Mouse (Mus musculus) spleen, adult 2 months (tissue): Measurements from ENCODE around the gene Padi2. TPM values are rescaled to one million over a fixed set of nuclear protein-coding genes. Genes with fewer than 3 reads are reported as not detected.
A peak's percentile ranks its signal among the peaks of the same experiment; 100 is the strongest.

ENCODE experiments used
- DNase-seq, 2 experiments: peaks; one replicate each; pipeline versions ENCODE4 v3.0.0 to v3.0.0-alpha.2; 2012 to 2021; ENCODE audit warnings: low spot score in 2 of 2, low read depth in 1 of 2
- H3K27ac ChIP-seq: fragments of 200-500 bp; 2 replicates; pipeline ENCODE4 v1.5.1; 2012; ENCODE audit warnings: low read length, inconsistent platforms; ENCODE audit not compliant: insufficient read depth
- H3K27me3 ChIP-seq: fragments of 200-500 bp; 2 replicates; pipeline ENCODE4 v1.6.1; 2012; ENCODE audit warnings: mild to moderate bottlenecking, moderate library complexity, low read length, inconsistent platforms; ENCODE audit not compliant: control insufficient read depth, insufficient read depth
- H3K36me3 ChIP-seq: fragments of 200-500 bp; 2 replicates; pipeline ENCODE4 v1.6.1; 2012; ENCODE audit warnings: mild to moderate bottlenecking, low read length, inconsistent platforms; ENCODE audit not compliant: control insufficient read depth, insufficient read depth
- H3K4me1 ChIP-seq: fragments of 200-500 bp; 2 replicates; pipeline ENCODE4 v1.6.1; 2011; ENCODE audit warnings: inconsistent platforms; ENCODE audit not compliant: control insufficient read depth, insufficient read depth, insufficient read length
- H3K4me3 ChIP-seq: fragments of 200-500 bp; 2 replicates; pipeline ENCODE4 v1.5.1; 2011; ENCODE audit warnings: mild to moderate bottlenecking, inconsistent platforms; ENCODE audit not compliant: insufficient read depth, insufficient read length; ENCODE audit errors: extremely low read depth
- CTCF ChIP-seq: fragments of 200-500 bp; IDR thresholded peaks from 2 replicates; pipeline ENCODE4 v1.5.1; 2011; ENCODE audit warnings: mild to moderate bottlenecking, inconsistent platforms; ENCODE audit not compliant: insufficient read depth, insufficient read length, insufficient replicate concordance; ENCODE audit errors: extremely low read depth
- POLR2A ChIP-seq: fragments of 200-500 bp; IDR thresholded peaks from 2 replicates; pipeline ENCODE4 v1.6.1; 2011; ENCODE audit warnings: low read depth, low read length, inconsistent platforms
- WGBS: fragments of 180-500 bp; shearing (Covaris S2); methylation state at CpG from one replicate; pipeline ENCODE4 v1.1.7; 2018; 5-methylcytosine and 5-hydroxymethylcytosine counted together
- polyA plus RNA-seq: library from polyadenylated mRNA; depleted of rRNA; stranded (reverse); fragments of >200 nt; gene quantifications from 2 replicates; pipeline ENCODE4 v1.2.3, GENCODE M21; 2012; rRNA removed

Gene Padi2
- 10.7 and 12.0 TPM in 2 replicates for polyA plus RNA-seq

DNA sequence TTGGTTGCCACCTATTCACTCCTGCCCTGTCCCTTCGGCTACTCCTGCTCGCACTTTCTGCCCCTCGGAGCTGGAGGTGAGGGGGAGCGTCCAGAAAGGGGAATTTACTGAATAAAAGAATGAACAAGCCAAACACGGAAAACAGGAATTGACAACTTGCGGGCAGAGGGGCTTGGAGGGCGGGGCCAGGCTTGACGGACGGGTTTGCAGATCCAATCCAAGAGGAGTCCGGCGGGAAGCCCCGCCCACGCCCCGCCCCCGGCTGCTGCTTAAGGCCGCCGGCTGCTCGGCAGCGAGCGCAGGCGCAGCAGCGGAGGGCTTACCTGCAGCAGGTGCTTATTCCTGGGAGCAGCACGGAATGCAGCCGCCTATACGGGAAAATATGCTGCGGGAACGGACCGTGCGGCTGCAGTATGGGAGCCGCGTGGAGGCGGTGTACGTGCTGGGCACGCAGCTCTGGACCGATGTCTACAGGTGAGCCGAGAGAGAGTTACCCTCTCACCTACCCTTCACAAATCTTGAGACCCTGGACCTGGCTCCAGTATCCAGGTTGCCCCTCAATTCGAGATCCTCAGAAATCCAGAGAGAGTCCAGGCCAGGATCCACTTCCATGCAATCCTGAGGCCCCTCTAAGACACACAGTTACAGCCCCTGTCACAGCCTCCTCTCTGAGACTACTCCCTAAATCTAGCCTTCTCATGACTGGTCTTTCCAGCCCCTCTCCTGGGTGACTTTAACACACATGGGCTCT lies at the start of gene Padi2:
Gene Padi2 (plus strand): TSS at position 269 of the 751 bp plus-strand sequence.
- peak within 1 kb of the TSS; percentile 56 for H3K4me3 ChIP-seq
- H3K27ac ChIP-seq = peak within 1 kb of the TSS; percentile 66
- peaks cover 13% of the 10 kb centered on the region; the same call in 1 of the 2 replicates for H3K4me1 ChIP-seq
- DNase-seq = peak; percentile 73 to 77
- H3K36me3 ChIP-seq = no peaks in the 10 kb centered on the region
- WGBS = 4% methylated on average over 37 of the region's 37 CpGs
- TF ChIP-seq POLR2A (no peak), CTCF (no peak)
- H3K27me3 ChIP-seq = no peaks in the 10 kb centered on the region

DNA sequence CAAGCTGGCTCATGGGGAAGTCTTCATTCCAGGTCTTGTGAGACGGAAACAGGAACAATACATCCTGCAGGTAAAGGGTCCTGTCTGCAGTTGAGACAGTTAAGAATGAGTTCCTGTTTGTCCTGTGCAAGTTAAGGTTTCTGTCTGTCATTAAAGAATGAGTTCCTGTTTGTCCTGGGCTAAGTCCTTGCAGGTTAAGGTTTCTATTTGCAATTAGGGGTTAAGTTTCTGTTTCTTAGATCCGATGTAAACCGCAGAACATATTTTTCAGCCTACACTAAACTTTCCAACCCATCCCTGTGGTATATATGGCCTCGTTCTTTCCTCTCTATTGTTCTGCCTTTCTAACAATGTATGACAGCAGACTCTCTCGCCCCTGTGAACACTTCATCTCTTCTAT lies 49.1 kb upstream of the Padi2 start:
- DNase-seq = no peak
- H3K27me3 ChIP-seq = no peaks in the 10 kb centered on the region
- H3K4me1 ChIP-seq = peaks cover 26% of the 10 kb centered on the region; the same call in 1 of the 2 replicates
- H3K36me3 ChIP-seq = no peaks in the 10 kb centered on the region
- WGBS = 12% methylated on average over 5 of the region's 5 CpGs
- no peak for TF ChIP-seq CTCF
- TF ChIP-seq POLR2A = no peak
- no peak overlapping the region for H3K27ac ChIP-seq
- H3K4me3 ChIP-seq = no peak overlapping the region

- Histone ChIP-seq H3K27me3 (no peaks in the 10 kb centered on the region), H3K4me1 (peaks cover 26% of the 10 kb centered on the region; the same call in 1 of the 2 replicates), H3K36me3 (no peaks in the 10 kb centered on the region), H3K27ac (no peak overlapping the region), H3K4me3 (no peak overlapping the region)
- 90% methylated on average over 7 of the region's 7 CpGs for WGBS
- no peak for DNase-seq
- TF ChIP-seq CTCF = no peak
- TF ChIP-seq POLR2A = no peak
These were observed 48.3 kb upstream of the Padi2 start for GRCm38 (mm10) chr4:140857813-140858212.

GRCm38 (mm10) chr4:140859291-140859690 lies 46.9 kb upstream of the Padi2 start:
- H3K4me1 ChIP-seq = peaks cover 21% of the 10 kb centered on the region; the same call in 1 of the 2 replicates
- WGBS = 28% methylated on average over 11 of the region's 11 CpGs
- H3K27ac ChIP-seq = peak overlapping the region; percentile 35
- no peak overlapping the region for H3K4me3 ChIP-seq
- DNase-seq = peak; percentile 25 to 48
- H3K36me3 ChIP-seq = no peaks in the 10 kb centered on the region
- no peaks in the 10 kb centered on the region for H3K27me3 ChIP-seq
- TF ChIP-seq CTCF (no peak), POLR2A (no peak)

GRCm38 (mm10) chr4:140860125-140860766 lies 45.9 kb upstream of the Padi2 start:
- peaks cover 21% of the 10 kb centered on the region; the same call in 1 of the 2 replicates for H3K4me1 ChIP-seq
- H3K27me3 ChIP-seq = no peaks in the 10 kb centered on the region
- H3K27ac ChIP-seq = no peak overlapping the region
- no peaks in the 10 kb centered on the region for H3K36me3 ChIP-seq
- TF ChIP-seq CTCF (no peak), POLR2A (no peak)
- no peak for DNase-seq
- H3K4me3 ChIP-seq = no peak overlapping the region
- 60% methylated on average over 7 of the region's 7 CpGs for WGBS

- no peak overlapping the region for H3K27ac ChIP-seq
- 71% methylated on average over 7 of the region's 7 CpGs for WGBS
These were observed 45.4 kb upstream of the Padi2 start for GRCm38 (mm10) chr4:140860767-140861147.

More at GRCm38 (mm10) chr4:140860767-140861147, 45.4 kb upstream of the Padi2 start:
- Histone ChIP-seq H3K4me3 (no peak overlapping the region), H3K4me1 (peaks cover 21% of the 10 kb centered on the region; the same call in 1 of the 2 replicates), H3K36me3 (no peaks in the 10 kb centered on the region), H3K27me3 (no peaks in the 10 kb centered on the region)
- no peak for DNase-seq
- TF ChIP-seq POLR2A (no peak), CTCF (no peak)
